Mouse (Mus musculus) ES-E14 (cell line): ENCODE measurements around the gene Cspg4. TPM values are rescaled to one million over a fixed set of nuclear protein-coding genes. Genes with fewer than 3 reads are reported as not detected.

Experiments used
- DNase-seq: peaks from one replicate; pipeline ENCODE4 v3.0.0-alpha.2; 2013; ENCODE audit warnings: low read depth, low spot score
- H3K27ac ChIP-seq: 2 replicates; pipeline ENCODE4 v1.5.1; 2012; ENCODE audit warnings: low read depth, mild to moderate bottlenecking, low read length, moderate library complexity, mixed read lengths; ENCODE audit not compliant: poor library complexity, insufficient read depth, severe bottlenecking
- H3K36me3 ChIP-seq: 2 replicates; pipeline ENCODE4 v1.6.1; 2012; ENCODE audit warnings: mild to moderate bottlenecking, low read length, moderate library complexity, mixed read lengths; ENCODE audit not compliant: control insufficient read depth, poor library complexity, insufficient read depth, severe bottlenecking
- H3K4me1 ChIP-seq, 2 experiments: fragments of 150-350 bp in 1 of 2; sonication (generic) in 1 of 2; 2 replicates each; pipeline ENCODE4 v1.6.1; 2012; ENCODE audit warnings: low read length in 2 of 2, mild to moderate bottlenecking in 1 of 2, mixed read lengths in 1 of 2; ENCODE audit not compliant: control insufficient read depth in 2 of 2, insufficient read depth in 2 of 2, poor library complexity in 1 of 2
- H3K4me3 ChIP-seq, 2 experiments: fragments of 150-350 bp in 1 of 2; sonication (generic) in 1 of 2; 2 replicates each; pipeline ENCODE4 v1.5.1; 2012; ENCODE audit warnings: low read length in 2 of 2, low read depth in 1 of 2, mild to moderate bottlenecking in 1 of 2, mixed read lengths in 1 of 2; ENCODE audit not compliant: insufficient read depth in 1 of 2, poor library complexity in 1 of 2, severe bottlenecking in 1 of 2
- H3K9ac ChIP-seq: 2 replicates; pipeline ENCODE4 v1.6.1; 2012; ENCODE audit warnings: low read depth, mild to moderate bottlenecking, low read length, mixed read lengths; ENCODE audit not compliant: poor library complexity, insufficient read depth, severe bottlenecking
- H3K9me3 ChIP-seq: fragments of 150-350 bp; sonication (generic); 2 replicates; pipeline ENCODE4 v1.6.1; 2012; ENCODE audit warnings: low read depth, mild to moderate bottlenecking, low read length; ENCODE audit not compliant: control insufficient read depth, insufficient read depth
- CHD2 ChIP-seq: IDR thresholded peaks from 2 replicates; pipeline ENCODE4 v1.6.1; 2014; ENCODE audit warnings: mild to moderate bottlenecking, low read depth, low read length, inconsistent platforms
- HCFC1 ChIP-seq: IDR thresholded peaks from 2 replicates; pipeline ENCODE4 v1.6.1; 2012; ENCODE audit warnings: low read length, inconsistent platforms, borderline replicate concordance; ENCODE audit not compliant: insufficient read depth
- MAFK ChIP-seq: IDR thresholded peaks from 2 replicates; pipeline ENCODE4 v1.6.1; 2014; ENCODE audit warnings: mild to moderate bottlenecking, low read depth, low read length, inconsistent platforms; ENCODE audit not compliant: insufficient read depth
- ZC3H11A ChIP-seq: IDR thresholded peaks from 2 replicates; pipeline ENCODE4 v1.6.1; 2012; ENCODE audit warnings: low read depth, mild to moderate bottlenecking, inconsistent platforms, low read length, borderline replicate concordance
- ZNF384 ChIP-seq: IDR thresholded peaks from 2 replicates; pipeline ENCODE4 v1.6.1; 2012; ENCODE audit warnings: low read depth, low read length, inconsistent platforms
- in situ Hi-C, 2 experiments: fragments of 600-800 bp; cut with MboI; formaldehyde crosslinking; loops; one replicate each; pipeline ENCODE4 v1.15.1; 2025; ENCODE audit warnings: low sequenced_read_pairs in 2 of 2, inconsistent platforms in 1 of 2; ENCODE audit not compliant: unreplicated experiment in 2 of 2
- total RNA-seq: library from RNA; depleted of rRNA; stranded (reverse); fragments of 300-350 nt; gene quantifications from 2 replicates; pipeline ENCODE4 v1.2.3, GENCODE M21; 2012

The Cspg4 gene
- total RNA-seq, 1 experiment, result 1.3 TPM

DNA sequence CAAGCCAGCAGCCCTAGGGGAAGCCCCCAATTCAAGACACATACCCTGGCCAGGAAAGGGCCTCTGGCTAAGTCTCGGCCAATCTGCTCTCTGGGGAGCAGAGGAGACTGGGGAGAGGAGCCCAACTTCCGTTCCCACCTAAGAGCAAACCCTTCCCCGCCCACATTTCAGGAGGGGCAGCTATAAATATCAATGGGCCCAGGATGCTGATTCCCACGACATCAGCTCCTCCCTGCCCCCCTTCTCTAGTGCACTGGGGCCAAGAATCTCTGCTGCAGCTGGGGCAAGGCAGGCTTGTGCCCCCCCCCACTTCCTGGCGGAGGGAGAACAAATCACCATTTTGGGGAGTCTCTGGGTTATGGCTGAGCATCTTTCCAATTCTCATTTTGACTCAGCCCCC lies 6.4 kb downstream of the Cspg4 start:
- Histone ChIP-seq H3K4me1 (peaks cover 0 to 14% of the 10 kb centered on the region in 2 experiments; a peak in 3 of 4 replicates), H3K27ac (no peak overlapping the region), H3K4me3 (no peak overlapping the region), H3K36me3 (no peaks in the 10 kb centered on the region), H3K9me3 (no peaks in the 10 kb centered on the region), H3K9ac (no peak overlapping the region)
- DNase-seq, result no peak
- in situ Hi-C loops, result no loop called here
- TF ChIP-seq ZNF384 (no peak), ZC3H11A (no peak), CHD2 (no peak), MAFK (no peak), HCFC1 (no peak)

- H3K4me1 ChIP-seq, result peaks cover 0 to 12% of the 10 kb centered on the region in 2 experiments; a peak in 2 of 4 replicates
- in situ Hi-C loops, result no loop called here
- no peak overlapping the region for H3K9ac ChIP-seq
- DNase-seq, result no peak
- H3K4me3 ChIP-seq, result no peak overlapping the region
- TF ChIP-seq MAFK, result no peak
- no peak for TF ChIP-seq ZC3H11A
- TF ChIP-seq HCFC1, result no peak
- TF ChIP-seq CHD2, result no peak
- no peak for TF ChIP-seq ZNF384
- no peak overlapping the region for H3K27ac ChIP-seq
- no peaks in the 10 kb centered on the region for H3K9me3 ChIP-seq
- no peaks in the 10 kb centered on the region for H3K36me3 ChIP-seq
Observed at GRCm38 (mm10) chr9:56872105-56872903, 7.5 kb downstream of the Cspg4 start.

DNA sequence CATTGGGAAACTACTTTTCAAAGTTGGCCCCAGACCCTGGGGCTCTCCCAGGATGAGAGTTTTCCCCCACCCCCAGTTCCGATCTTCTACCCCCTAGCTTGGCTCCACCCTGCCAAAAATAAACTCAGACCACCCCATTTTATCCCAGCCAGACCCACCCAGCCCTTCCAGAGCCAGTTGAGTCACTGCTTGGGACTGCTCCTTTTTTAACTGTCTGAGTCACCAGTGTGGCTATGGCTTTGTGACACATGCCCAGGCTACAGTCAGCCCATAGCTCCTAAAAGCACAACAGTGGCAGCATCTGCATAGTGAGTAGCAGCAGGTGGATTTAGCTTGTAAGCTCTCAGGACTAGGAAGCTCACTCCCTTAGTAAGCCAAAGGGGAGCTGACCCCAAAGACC lies 8.3 kb downstream of the Cspg4 start:
- Histone ChIP-seq H3K9ac (no peak overlapping the region), H3K4me1 (peaks cover 0 to 12% of the 10 kb centered on the region in 2 experiments; a peak in 2 of 4 replicates), H3K4me3 (no peak overlapping the region), H3K36me3 (no peaks in the 10 kb centered on the region), H3K27ac (no peak overlapping the region), H3K9me3 (no peaks in the 10 kb centered on the region)
- in situ Hi-C loops, result no loop called here
- no peak for TF ChIP-seq HCFC1
- TF ChIP-seq MAFK, result no peak
- no peak for TF ChIP-seq ZNF384
- TF ChIP-seq CHD2, result no peak
- TF ChIP-seq ZC3H11A, result no peak
- no peak for DNase-seq

- H3K4me3 ChIP-seq, result no peak overlapping the region
- no peaks in the 10 kb centered on the region for H3K9me3 ChIP-seq
- H3K27ac ChIP-seq, result no peak overlapping the region; the same call in 1 of the 2 replicates
- DNase-seq, result no peak
- H3K36me3 ChIP-seq, result no peaks in the 10 kb centered on the region
- TF ChIP-seq ZNF384 (no peak), CHD2 (no peak), HCFC1 (no peak), MAFK (no peak), ZC3H11A (no peak)
- in situ Hi-C loops, result no loop called here
- H3K9ac ChIP-seq, result no peak overlapping the region
- peaks cover 0 to 3% of the 10 kb centered on the region in 2 experiments; a peak in 2 of 4 replicates for H3K4me1 ChIP-seq
Observed at GRCm38 (mm10) chr9:56876784-56877183, 12.0 kb downstream of the Cspg4 start.
